Mouse (Mus musculus) embryonic facial prominence, embryonic 14.5 days (tissue): ENCODE results near the gene Pkhd1. TPM values are rescaled to one million over a fixed set of nuclear protein-coding genes. Genes with fewer than 3 reads are reported as not detected.

Experiments
- ATAC-seq: fragments of 200-750 bp; cut with Nextera tagmentation; 2 replicates; pipeline ENCODE4 v1.8.0; 2017; ENCODE audit warnings: low read depth, moderate number of reproducible peaks, moderate TSS enrichment
- DNase-seq: peaks from one replicate; pipeline ENCODE4 v3.0.0-alpha.2; 2015; ENCODE audit warnings: low spot score
- H3K27ac ChIP-seq: fragments of 300-500 bp; sonication (generic); replicated peaks from 2 replicates; pipeline ENCODE4 v1.5.1; 2014; ENCODE audit warnings: low read depth, mild to moderate bottlenecking, low read length, moderate library complexity
- H3K27me3 ChIP-seq: fragments of 300-500 bp; sonication (generic); replicated peaks from 2 replicates; pipeline ENCODE4 v1.6.1; 2014; ENCODE audit warnings: low read length; ENCODE audit not compliant: control insufficient read depth, insufficient read depth
- H3K36me3 ChIP-seq: fragments of 300-500 bp; sonication (generic); 2 replicates; pipeline ENCODE4 v1.6.1; 2014; ENCODE audit warnings: low read length, mixed read lengths; ENCODE audit not compliant: control insufficient read depth, insufficient read depth
- H3K4me1 ChIP-seq: fragments of 300-500 bp; sonication (generic); 2 replicates; pipeline ENCODE4 v1.6.1; 2014; ENCODE audit warnings: antibody characterized with exemption, low read length; ENCODE audit not compliant: control insufficient read depth, insufficient read depth
- H3K4me2 ChIP-seq: fragments of 300-500 bp; sonication (generic); 2 replicates; pipeline ENCODE4 v1.6.1; 2014; ENCODE audit warnings: low read depth, mild to moderate bottlenecking, low read length, moderate library complexity, mixed read lengths
- H3K4me3 ChIP-seq: fragments of 300-500 bp; sonication (generic); 2 replicates; pipeline ENCODE4 v1.5.1; 2014; ENCODE audit warnings: low read depth, mild to moderate bottlenecking, low read length
- H3K9ac ChIP-seq: fragments of 300-500 bp; sonication (generic); 2 replicates; pipeline ENCODE4 v1.6.1; 2014; ENCODE audit warnings: low read depth, mild to moderate bottlenecking, low read length, moderate library complexity, mixed read lengths
- H3K9me3 ChIP-seq: fragments of 300-500 bp; sonication (generic); 2 replicates; pipeline ENCODE4 v1.6.1; 2016; ENCODE audit warnings: low read length; ENCODE audit not compliant: control insufficient read depth
- WGBS: fragments of 180-500 bp; shearing (Covaris S2); extraction: QIAGEN DNeasy Blood & Tissue Kit; methylation state at CpG from one replicate; pipeline ENCODE4 v1.1.7; 2014; 5-methylcytosine and 5-hydroxymethylcytosine counted together
- polyA plus RNA-seq: library from polyadenylated mRNA; unstranded; fragments of >200 nt; fragmentation: Nextera tagmentation; extraction: Ambion mirVana; gene quantifications from 2 replicates; pipeline ENCODE4 v1.2.1, GENCODE M21; 2014

Gene Pkhd1
- polyA plus RNA-seq, 1 experiment from 2014 or later: 0.38 TPM

DNA sequence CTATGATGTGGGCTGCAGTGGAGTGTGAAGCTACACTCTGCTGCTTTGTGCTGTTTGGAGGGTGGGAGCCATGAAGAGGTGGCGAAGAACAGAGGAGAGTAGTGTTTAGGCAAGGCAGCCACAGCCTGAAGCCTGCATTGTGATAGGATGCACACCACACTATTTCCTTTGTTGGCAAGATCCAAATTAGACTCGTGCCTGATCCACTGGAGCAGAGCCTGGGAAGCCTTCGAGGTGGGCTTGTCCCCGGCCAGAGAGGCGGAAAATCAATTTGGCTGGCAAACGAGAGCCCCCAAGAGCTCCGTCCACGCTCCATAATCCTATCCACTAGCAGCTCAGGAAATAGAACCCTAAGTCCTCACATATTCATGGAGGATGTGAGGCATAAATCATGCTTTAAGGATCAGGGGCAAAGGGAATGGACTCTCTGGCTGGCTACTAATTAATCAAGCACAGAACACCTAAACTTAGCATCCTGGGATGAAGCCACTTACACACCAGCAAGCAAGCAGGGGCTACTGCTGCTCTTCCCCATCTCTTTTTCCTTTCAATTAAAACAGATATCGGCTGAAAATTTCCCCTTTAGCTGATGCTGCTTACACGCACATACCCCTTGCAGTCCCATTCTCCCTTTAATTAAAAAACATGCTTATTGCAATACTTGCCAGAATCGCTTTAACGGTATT is 189.4 kb downstream of the Pkhd1 start:
- 48% methylated on average over 12 of the region's 12 CpGs for WGBS
- ATAC-seq: peak; percentile 53; the same call in 1 of the 2 replicates
- H3K4me3 ChIP-seq: no peak overlapping the region
- H3K9me3 ChIP-seq: no peaks in the 10 kb centered on the region
- H3K27ac ChIP-seq: no peak overlapping the region
- no peaks in the 10 kb centered on the region for H3K36me3 ChIP-seq
- no peak overlapping the region for H3K9ac ChIP-seq
- no peaks in the 10 kb centered on the region for H3K4me1 ChIP-seq
- DNase-seq: peak; percentile 34
- H3K4me2 ChIP-seq: no peak overlapping the region
- no peaks in the 10 kb centered on the region for H3K27me3 ChIP-seq

DNA sequence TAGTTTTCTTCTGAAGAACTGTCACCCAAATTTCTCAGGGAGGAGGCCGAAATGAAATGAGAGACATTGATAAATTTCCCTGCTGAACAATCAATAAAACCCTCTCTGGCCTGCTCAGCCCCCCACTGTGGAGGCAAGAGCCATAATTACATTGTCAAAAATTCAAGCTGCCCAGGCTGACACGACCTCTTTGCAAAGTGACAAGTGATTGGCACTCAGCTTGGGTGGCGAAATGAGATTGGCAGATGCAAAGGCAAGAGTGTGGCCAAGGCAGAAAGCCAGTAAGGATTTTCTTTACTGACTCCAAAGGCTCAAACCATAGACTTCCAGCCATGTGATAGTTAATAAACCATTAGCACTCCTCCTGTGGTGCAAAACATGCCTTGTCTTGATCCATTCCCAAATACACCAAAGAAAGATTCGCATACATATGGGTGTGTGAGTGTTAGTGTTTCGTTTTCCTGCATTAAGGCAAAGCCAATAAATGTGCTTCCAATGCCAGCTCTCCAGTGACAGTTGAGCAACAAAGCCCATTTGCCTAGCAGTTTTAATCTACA is 208.4 kb downstream of the Pkhd1 start:
- no peaks in the 10 kb centered on the region for H3K36me3 ChIP-seq
- no peaks in the 10 kb centered on the region for H3K27me3 ChIP-seq
- H3K4me3 ChIP-seq: no peak overlapping the region
- ATAC-seq: no peak
- DNase-seq: no peak
- no peak overlapping the region for H3K27ac ChIP-seq
- WGBS: 58% methylated on average over 5 of the region's 5 CpGs
- no peak overlapping the region for H3K4me2 ChIP-seq
- no peak overlapping the region for H3K9ac ChIP-seq
- no peaks in the 10 kb centered on the region for H3K4me1 ChIP-seq
- no peaks in the 10 kb centered on the region for H3K9me3 ChIP-seq

DNA sequence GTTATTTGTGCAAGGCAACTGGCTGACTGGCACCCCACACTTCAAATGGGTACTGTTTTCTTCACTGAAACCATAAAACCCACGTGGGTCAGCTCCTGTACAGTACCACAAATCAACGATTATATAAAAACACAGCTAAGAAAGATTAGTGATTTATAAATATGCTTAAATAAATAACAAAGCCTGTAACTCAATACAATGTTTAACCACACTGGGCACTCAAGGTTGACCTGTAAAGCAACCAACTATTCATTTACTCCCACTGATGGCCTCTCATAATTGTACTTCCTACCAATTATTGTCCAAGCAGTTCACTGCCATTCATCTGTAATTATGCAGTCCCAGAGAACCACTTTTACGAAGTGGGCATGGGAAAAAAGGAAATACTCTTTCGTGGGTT is 219.5 kb downstream of the Pkhd1 start:
- 43% methylated on average over 4 of the region's 4 CpGs for WGBS
- Histone ChIP-seq H3K36me3 (no peaks in the 10 kb centered on the region), H3K4me1 (no peaks in the 10 kb centered on the region), H3K9me3 (no peaks in the 10 kb centered on the region), H3K27me3 (no peaks in the 10 kb centered on the region), H3K4me3 (no peak overlapping the region), H3K4me2 (no peak overlapping the region), H3K9ac (no peak overlapping the region), H3K27ac (no peak overlapping the region)
- ATAC-seq: no peak
- no peak for DNase-seq

DNA sequence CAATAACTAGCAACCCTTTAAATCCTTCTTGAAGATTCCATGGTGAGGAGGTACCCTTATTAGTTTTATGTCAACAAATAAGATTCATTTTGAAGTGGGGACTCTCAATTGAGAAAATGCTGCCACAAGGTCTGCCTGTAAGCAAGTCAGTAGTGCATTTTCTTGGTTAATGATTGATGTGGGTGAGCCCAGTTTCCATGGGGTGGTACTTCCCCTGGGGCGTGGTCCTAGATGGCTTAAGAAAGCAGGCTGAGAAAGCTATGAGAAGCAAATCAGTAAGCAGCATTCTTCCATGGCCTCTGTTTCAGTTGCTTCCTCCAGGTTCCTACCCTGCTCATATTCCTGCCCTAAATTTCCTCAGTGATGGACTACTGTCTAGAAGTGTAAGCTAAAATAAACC is 253.4 kb downstream of the Pkhd1 start:
- Histone ChIP-seq H3K4me2 (no peak overlapping the region), H3K36me3 (no peaks in the 10 kb centered on the region), H3K27me3 (no peaks in the 10 kb centered on the region), H3K9ac (no peak overlapping the region), H3K4me1 (no peaks in the 10 kb centered on the region), H3K4me3 (no peak overlapping the region), H3K27ac (no peak overlapping the region), H3K9me3 (no peaks in the 10 kb centered on the region)
- no peak for ATAC-seq
- DNase-seq: no peak
- WGBS: 72% methylated on average over 1 of the region's 1 CpGs

DNA sequence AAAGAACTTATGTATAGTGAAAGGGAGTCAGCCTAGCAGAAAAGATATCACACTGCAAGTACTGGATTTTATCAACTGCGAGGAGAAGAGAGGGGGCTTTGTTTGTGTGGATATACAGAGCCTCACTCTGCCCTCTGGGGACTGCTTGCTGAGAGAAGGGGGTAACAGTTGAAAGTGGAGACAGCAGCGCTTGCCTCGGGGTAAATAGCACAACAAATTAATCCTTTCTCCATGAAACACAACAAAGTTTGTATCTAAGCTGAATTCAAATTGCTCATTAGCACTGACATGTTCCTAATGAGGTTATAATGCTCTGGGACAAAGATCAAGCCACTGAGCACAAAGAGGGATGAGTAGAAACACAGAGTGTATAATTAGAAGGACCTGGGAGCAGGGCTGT is 273.2 kb downstream of the Pkhd1 start:
- Histone ChIP-seq H3K36me3 (no peaks in the 10 kb centered on the region), H3K4me2 (no peak overlapping the region), H3K9me3 (no peaks in the 10 kb centered on the region), H3K9ac (no peak overlapping the region), H3K4me3 (no peak overlapping the region), H3K4me1 (no peaks in the 10 kb centered on the region), H3K27me3 (no peaks in the 10 kb centered on the region), H3K27ac (no peak overlapping the region)
- peak; percentile 7 for DNase-seq
- WGBS: 19% methylated on average over 3 of the region's 3 CpGs
- no peak for ATAC-seq

DNA sequence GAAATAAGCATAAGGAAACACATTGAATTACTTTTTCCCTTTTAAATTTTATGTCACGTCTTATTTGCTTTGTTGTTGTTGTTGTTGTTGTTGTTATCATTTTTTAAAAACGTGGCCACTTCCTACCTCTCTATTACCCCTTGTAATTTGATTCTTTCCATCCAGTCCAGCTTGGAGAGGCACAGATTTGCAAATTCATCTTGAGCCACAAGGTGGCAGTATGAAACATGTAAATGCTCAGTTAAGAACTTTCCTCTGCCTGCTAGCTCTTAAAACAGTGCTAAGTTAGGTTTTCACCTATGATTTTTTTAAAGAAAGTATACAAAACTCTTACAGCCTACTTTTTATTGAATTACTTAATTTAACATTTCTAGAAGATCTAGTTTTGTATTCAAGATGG is 306.4 kb downstream of the Pkhd1 start:
- Histone ChIP-seq H3K27ac (no peak overlapping the region), H3K36me3 (no peaks in the 10 kb centered on the region), H3K4me1 (no peaks in the 10 kb centered on the region), H3K27me3 (no peaks in the 10 kb centered on the region), H3K4me3 (no peak overlapping the region), H3K4me2 (no peak overlapping the region), H3K9ac (no peak overlapping the region), H3K9me3 (no peaks in the 10 kb centered on the region)
- peak; percentile 85 for DNase-seq
- WGBS: 4% methylated on average over 2 of the region's 2 CpGs
- ATAC-seq: peak; percentile 60; the same call in 1 of the 2 replicates

DNA sequence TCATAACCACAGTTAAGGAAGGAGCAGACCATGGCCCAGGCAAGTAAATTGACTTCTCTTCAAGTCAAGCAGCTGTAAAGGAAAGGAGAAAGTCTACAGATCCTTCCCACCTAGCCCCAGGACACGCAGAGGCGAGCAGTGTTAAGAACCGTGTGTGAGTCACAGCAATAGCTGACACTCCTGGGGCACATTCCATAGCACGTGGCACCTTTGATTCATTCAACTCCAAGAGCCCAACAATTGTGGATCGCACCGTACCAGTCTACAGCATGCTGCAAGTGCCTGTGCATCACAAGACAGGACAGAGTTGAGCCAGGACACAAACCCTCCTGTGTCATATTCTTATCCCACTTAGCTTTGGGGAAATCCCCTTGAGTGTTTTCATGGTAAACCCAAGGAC is 306.9 kb downstream of the Pkhd1 start:
- H3K36me3 ChIP-seq: no peaks in the 10 kb centered on the region
- DNase-seq: peak; percentile 10
- no peak overlapping the region for H3K9ac ChIP-seq
- no peak overlapping the region for H3K27ac ChIP-seq
- 48% methylated on average over 6 of the region's 6 CpGs for WGBS
- H3K9me3 ChIP-seq: no peaks in the 10 kb centered on the region
- H3K4me2 ChIP-seq: no peak overlapping the region
- no peaks in the 10 kb centered on the region for H3K4me1 ChIP-seq
- no peak overlapping the region for H3K4me3 ChIP-seq
- no peak; the same call in 1 of the 2 replicates for ATAC-seq
- H3K27me3 ChIP-seq: no peaks in the 10 kb centered on the region

DNA sequence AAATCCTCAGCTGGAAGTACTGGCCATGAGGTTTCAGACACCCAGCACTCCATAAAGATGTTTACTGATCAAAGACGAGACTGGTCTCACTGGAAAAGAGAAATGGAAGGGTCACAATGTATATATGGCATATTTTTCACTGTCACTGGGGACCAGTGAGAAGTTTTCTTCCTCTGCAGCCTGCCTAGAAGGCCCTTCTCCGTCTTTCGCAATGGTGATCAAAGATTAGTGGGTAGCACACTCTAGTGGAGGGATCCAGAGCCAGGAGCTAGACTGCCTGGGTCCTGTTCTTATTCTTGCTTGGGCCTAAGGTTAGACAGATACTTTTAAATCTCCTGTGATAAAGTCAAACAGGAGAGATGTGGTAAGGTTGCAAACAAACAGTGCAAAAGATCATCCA is 311.7 kb downstream of the Pkhd1 start:
- H3K27ac ChIP-seq: no peak overlapping the region
- no peaks in the 10 kb centered on the region for H3K9me3 ChIP-seq
- DNase-seq: peak; percentile 30
- no peak overlapping the region for H3K4me2 ChIP-seq
- H3K27me3 ChIP-seq: no peaks in the 10 kb centered on the region
- no peaks in the 10 kb centered on the region for H3K36me3 ChIP-seq
- 56% methylated on average over 3 of the region's 3 CpGs for WGBS
- H3K4me1 ChIP-seq: no peaks in the 10 kb centered on the region
- H3K9ac ChIP-seq: no peak overlapping the region
- H3K4me3 ChIP-seq: no peak overlapping the region
- no peak for ATAC-seq
